Mouse (Mus musculus) spleen, adult 2 months (tissue): ENCODE results near the gene Dst. TPM values are rescaled to one million over a fixed set of nuclear protein-coding genes. Genes with fewer than 3 reads are reported as not detected.

Source experiments
- DNase-seq, 2 experiments: peaks; one replicate each; pipeline versions ENCODE4 v3.0.0 to v3.0.0-alpha.2; 2012 to 2021; ENCODE audit warnings: low spot score in 2 of 2, low read depth in 1 of 2
- H3K27ac ChIP-seq: fragments of 200-500 bp; 2 replicates; pipeline ENCODE4 v1.5.1; 2012; ENCODE audit warnings: low read length, inconsistent platforms; ENCODE audit not compliant: insufficient read depth
- H3K27me3 ChIP-seq: fragments of 200-500 bp; 2 replicates; pipeline ENCODE4 v1.6.1; 2012; ENCODE audit warnings: mild to moderate bottlenecking, moderate library complexity, low read length, inconsistent platforms; ENCODE audit not compliant: control insufficient read depth, insufficient read depth
- H3K36me3 ChIP-seq: fragments of 200-500 bp; 2 replicates; pipeline ENCODE4 v1.6.1; 2012; ENCODE audit warnings: mild to moderate bottlenecking, low read length, inconsistent platforms; ENCODE audit not compliant: control insufficient read depth, insufficient read depth
- H3K4me1 ChIP-seq: fragments of 200-500 bp; 2 replicates; pipeline ENCODE4 v1.6.1; 2011; ENCODE audit warnings: inconsistent platforms; ENCODE audit not compliant: control insufficient read depth, insufficient read depth, insufficient read length
- H3K4me3 ChIP-seq: fragments of 200-500 bp; 2 replicates; pipeline ENCODE4 v1.5.1; 2011; ENCODE audit warnings: mild to moderate bottlenecking, inconsistent platforms; ENCODE audit not compliant: insufficient read depth, insufficient read length; ENCODE audit errors: extremely low read depth
- CTCF ChIP-seq: fragments of 200-500 bp; IDR thresholded peaks from 2 replicates; pipeline ENCODE4 v1.5.1; 2011; ENCODE audit warnings: mild to moderate bottlenecking, inconsistent platforms; ENCODE audit not compliant: insufficient read depth, insufficient read length, insufficient replicate concordance; ENCODE audit errors: extremely low read depth
- POLR2A ChIP-seq: fragments of 200-500 bp; IDR thresholded peaks from 2 replicates; pipeline ENCODE4 v1.6.1; 2011; ENCODE audit warnings: low read depth, low read length, inconsistent platforms
- WGBS: fragments of 180-500 bp; shearing (Covaris S2); methylation state at CpG from one replicate; pipeline ENCODE4 v1.1.7; 2018; 5-methylcytosine and 5-hydroxymethylcytosine counted together
- polyA plus RNA-seq: library from polyadenylated mRNA; depleted of rRNA; stranded (reverse); fragments of >200 nt; gene quantifications from 2 replicates; pipeline ENCODE4 v1.2.3, GENCODE M21; 2012

Dst gene
- polyA plus RNA-seq, 1 experiment, result 7.6 TPM

DNA sequence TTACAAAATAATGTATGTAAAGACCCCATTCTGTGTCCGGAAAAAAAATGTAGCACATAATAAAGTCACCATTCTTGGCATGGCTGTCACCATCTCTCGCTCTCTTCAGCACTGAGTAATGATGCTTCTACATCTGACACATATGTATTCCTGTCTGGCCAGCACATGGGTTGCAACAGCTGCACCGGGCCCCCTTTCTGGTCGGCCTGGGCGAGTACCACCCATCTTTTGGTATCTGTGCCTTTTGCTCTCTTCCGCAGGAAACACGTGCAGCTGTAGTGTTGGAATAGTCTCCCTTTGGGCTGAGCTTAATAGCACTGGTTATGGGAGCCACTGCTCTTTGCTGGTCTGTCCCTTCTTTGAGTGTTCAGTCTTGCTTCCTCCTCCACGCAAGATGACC is 135.3 kb downstream of the Dst start:
- WGBS, result 89% methylated on average over 8 of the region's 8 CpGs
- no peak for TF ChIP-seq CTCF
- no peak for TF ChIP-seq POLR2A
- Histone ChIP-seq H3K4me3 (no peak overlapping the region), H3K27ac (no peak overlapping the region), H3K4me1 (no peaks in the 10 kb centered on the region), H3K36me3 (no peaks in the 10 kb centered on the region), H3K27me3 (no peaks in the 10 kb centered on the region)
- no peak for DNase-seq

- 93% methylated on average over 7 of the region's 7 CpGs for WGBS
- Histone ChIP-seq H3K27ac (no peak overlapping the region), H3K27me3 (no peaks in the 10 kb centered on the region), H3K4me3 (no peak overlapping the region), H3K4me1 (no peaks in the 10 kb centered on the region), H3K36me3 (no peaks in the 10 kb centered on the region)
- no peak for TF ChIP-seq CTCF
- no peak for TF ChIP-seq POLR2A
- DNase-seq, result no peak
Observed at GRCm38 (mm10) chr1:34043836-34044550, 136.0 kb downstream of the Dst start.

GRCm38 (mm10) chr1:34044675-34045074 is 136.7 kb downstream of the Dst start:
- 25% methylated on average over 3 of the region's 3 CpGs for WGBS
- no peak for DNase-seq
- no peak overlapping the region for H3K4me3 ChIP-seq
- H3K4me1 ChIP-seq, result no peaks in the 10 kb centered on the region
- H3K27me3 ChIP-seq, result no peaks in the 10 kb centered on the region
- no peaks in the 10 kb centered on the region for H3K36me3 ChIP-seq
- no peak overlapping the region for H3K27ac ChIP-seq
- TF ChIP-seq CTCF (no peak), POLR2A (no peak)

- 83% methylated on average over 3 of the region's 3 CpGs for WGBS
Observed at GRCm38 (mm10) chr1:34047285-34047684, 139.3 kb downstream of the Dst start.

GRCm38 (mm10) chr1:34051251-34051650 is 143.2 kb downstream of the Dst start:
- Histone ChIP-seq H3K4me1 (no peaks in the 10 kb centered on the region), H3K36me3 (no peaks in the 10 kb centered on the region), H3K27me3 (no peaks in the 10 kb centered on the region), H3K27ac (no peak overlapping the region), H3K4me3 (no peak overlapping the region)
- TF ChIP-seq POLR2A, result no peak
- TF ChIP-seq CTCF, result no peak
- no peak for DNase-seq
- WGBS, result 88% methylated on average over 3 of the region's 3 CpGs

More at GRCm38 (mm10) chr1:34047285-34047684, 139.3 kb downstream of the Dst start:
- Histone ChIP-seq H3K4me3 (no peak overlapping the region), H3K36me3 (no peaks in the 10 kb centered on the region), H3K4me1 (no peaks in the 10 kb centered on the region), H3K27me3 (no peaks in the 10 kb centered on the region), H3K27ac (no peak overlapping the region)
- DNase-seq, result no peak
- TF ChIP-seq POLR2A, result no peak
- no peak for TF ChIP-seq CTCF

DNA sequence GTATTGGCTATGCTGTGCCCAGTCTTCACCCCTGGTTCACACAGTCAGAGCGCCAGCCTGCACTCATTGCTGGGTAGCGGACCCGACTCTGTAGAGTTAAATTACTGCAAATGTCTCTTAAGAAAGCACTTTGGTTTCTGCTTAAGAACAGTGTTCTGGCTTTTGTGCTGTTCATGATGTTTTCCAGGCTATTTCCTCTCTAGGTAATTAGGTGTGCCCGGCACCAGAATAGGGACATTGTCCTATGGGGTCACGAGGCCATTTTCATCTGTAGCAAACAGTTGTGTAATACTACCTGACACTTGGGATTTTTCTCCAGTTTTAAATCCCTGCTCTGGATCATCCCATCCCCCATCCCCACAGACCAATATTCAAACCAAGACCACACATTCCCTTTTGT is 144.4 kb downstream of the Dst start:
- no peaks in the 10 kb centered on the region for H3K27me3 ChIP-seq
- no peak overlapping the region for H3K27ac ChIP-seq
- H3K4me3 ChIP-seq, result no peak overlapping the region
- 89% methylated on average over 5 of the region's 5 CpGs for WGBS
- TF ChIP-seq POLR2A (no peak), CTCF (no peak)
- no peak for DNase-seq
- no peaks in the 10 kb centered on the region for H3K4me1 ChIP-seq
- H3K36me3 ChIP-seq, result no peaks in the 10 kb centered on the region

- Histone ChIP-seq H3K27me3 (no peaks in the 10 kb centered on the region), H3K27ac (no peak overlapping the region), H3K36me3 (no peaks in the 10 kb centered on the region), H3K4me1 (no peaks in the 10 kb centered on the region), H3K4me3 (no peak overlapping the region)
- TF ChIP-seq CTCF, result no peak
- no peak for TF ChIP-seq POLR2A
- DNase-seq, result no peak
- 91% methylated on average over 10 of the region's 10 CpGs for WGBS
Observed at GRCm38 (mm10) chr1:34054970-34055369, 146.9 kb downstream of the Dst start.
